13 mouse cellular contexts compared by ENCODE assay signal in genomic region chr10:96642014-96642413, GRCm38 (mm10).
"Had no signal": no experiment of that assay in that cellular context is flagged by ENCODE, and none has a peak within 500 bp of the region (broad histone marks: within the 10 kb centered on the region; RNA-seq: fewer than 3 reads in every experiment).

No protein-coding gene starts in this region.

- ATAC-seq: liver, postnatal 0 days; midbrain, embryonic 13.5 days had no signal

- DNase-seq: kidney, postnatal 4 days; liver; liver, embryonic 13.5 days; liver, postnatal 0 days; lung, postnatal 14 days; right cerebral cortex, postnatal 14 days; thymus, adult 2 months; thymus, postnatal 25 days had no signal

- H3K4me2 ChIP-seq: limb, embryonic 12.5 days; liver, embryonic 13.5 days; midbrain, embryonic 13.5 days; stomach, embryonic 15.5 days had no signal

- H3K36me3 ChIP-seq: liver, embryonic 13.5 days; stomach, embryonic 15.5 days had no signal

- H3K4me3 ChIP-seq: layer of hippocampus, adult 2 months; limb, embryonic 12.5 days; liver, embryonic 13.5 days; midbrain, embryonic 13.5 days; stomach, embryonic 15.5 days had no signal

- H3K9ac ChIP-seq: limb, embryonic 12.5 days; liver, embryonic 13.5 days; liver, postnatal 0 days; midbrain, embryonic 13.5 days; stomach, embryonic 15.5 days had no signal

- H3K27ac ChIP-seq: kidney, postnatal 0 days; limb, embryonic 12.5 days; liver, embryonic 13.5 days; midbrain, embryonic 13.5 days; stomach, embryonic 15.5 days had no signal

- H3K27me3 ChIP-seq: limb, embryonic 12.5 days; liver, embryonic 13.5 days; midbrain, embryonic 13.5 days; stomach, embryonic 15.5 days had no signal

- H3K9me3 ChIP-seq: limb, embryonic 12.5 days; liver, embryonic 13.5 days; midbrain, embryonic 13.5 days; stomach, embryonic 15.5 days had no signal
